Mouse (Mus musculus) embryo, embryonic 10 days (tissue): ENCODE results near the gene Nln.

ENCODE experiments used
- DNase-seq: peaks from one replicate; pipeline ENCODE4 v3.0.0-alpha.2; 2015; ENCODE audit warnings: low spot score

Gene Nln

DNA sequence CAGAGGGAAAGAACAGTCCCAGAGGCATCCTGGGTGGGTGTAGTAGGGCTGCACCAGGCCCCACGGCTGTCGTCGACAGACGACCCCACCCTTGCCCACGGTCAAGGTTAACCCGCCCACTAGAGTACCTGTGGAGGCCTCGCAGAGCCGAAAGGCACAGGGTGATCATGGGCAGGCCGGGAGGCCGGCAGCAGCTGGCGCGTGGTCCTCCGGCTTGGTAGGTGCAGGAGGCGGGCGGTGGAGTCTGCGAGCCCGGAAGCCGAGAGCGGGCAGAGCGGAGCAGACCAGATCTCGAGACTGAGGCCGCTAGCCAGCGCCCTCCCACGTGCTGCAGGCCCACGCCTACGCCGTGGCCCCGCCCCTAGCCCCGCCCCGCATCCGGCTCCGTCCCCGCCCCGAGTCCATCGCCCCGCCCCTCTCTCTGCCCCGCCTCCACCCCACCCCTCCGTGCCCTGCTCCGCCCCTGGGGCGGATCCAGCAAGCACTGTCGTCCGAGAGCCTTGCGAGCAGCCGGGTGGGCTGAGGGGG lies at the start of gene Nln, which contains the start of gene Sgtb:
Gene Nln, minus strand, starts transcription at position 327 of the 528 bp plus-strand sequence.
Gene Sgtb, plus strand, starts transcription at position 454 of the 528 bp plus-strand sequence.
- DNase-seq, result peak; percentile 91

DNA sequence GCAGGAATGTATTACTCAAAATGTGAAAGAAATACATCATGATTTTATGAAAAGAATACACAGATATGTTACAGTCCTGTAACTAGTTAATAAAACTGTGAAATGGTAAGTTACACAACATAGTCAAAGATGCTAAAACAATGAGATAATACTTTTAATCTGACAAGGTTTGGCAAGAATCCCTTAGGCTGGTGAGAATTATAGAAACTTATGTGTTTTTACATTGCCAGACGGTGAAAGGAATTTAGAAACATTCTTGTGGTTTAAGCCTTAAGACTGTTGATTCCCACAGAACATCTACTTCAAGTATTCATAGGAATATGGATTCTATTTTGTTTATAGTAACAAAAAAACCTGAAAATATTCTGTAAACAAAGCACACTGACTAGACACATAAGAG lies 46.3 kb upstream of the Nln start:
- DNase-seq, result no peak

GRCm38 (mm10) chr13:104155106-104155505 lies 45.7 kb upstream of the Nln start:
- no peak for DNase-seq

GRCm38 (mm10) chr13:104154180-104154579 lies 44.8 kb upstream of the Nln start:
- no peak for DNase-seq

- no peak for DNase-seq
These were observed 36.2 kb upstream of the Nln start for GRCm38 (mm10) chr13:104145646-104146045.

DNA sequence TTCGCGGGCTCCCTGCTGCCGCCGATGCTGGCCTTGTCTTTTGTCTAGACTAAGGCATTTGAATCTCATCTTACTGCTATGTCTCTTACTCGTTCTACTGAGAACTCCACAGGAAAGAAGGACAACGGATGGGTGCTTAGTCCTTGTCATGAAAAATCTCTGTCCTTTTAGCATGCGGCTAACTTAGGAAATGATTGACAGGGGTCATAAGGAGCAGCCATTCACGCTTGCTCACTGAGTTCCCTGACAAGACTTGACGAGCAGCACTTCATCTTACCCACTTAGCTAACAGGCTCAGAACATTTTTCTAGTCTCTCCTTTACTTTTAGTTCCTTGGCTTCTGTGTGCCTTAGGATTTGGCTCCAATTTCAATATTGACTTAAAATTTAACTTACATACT lies 35.5 kb upstream of the Nln start:
- DNase-seq, result no peak

DNA sequence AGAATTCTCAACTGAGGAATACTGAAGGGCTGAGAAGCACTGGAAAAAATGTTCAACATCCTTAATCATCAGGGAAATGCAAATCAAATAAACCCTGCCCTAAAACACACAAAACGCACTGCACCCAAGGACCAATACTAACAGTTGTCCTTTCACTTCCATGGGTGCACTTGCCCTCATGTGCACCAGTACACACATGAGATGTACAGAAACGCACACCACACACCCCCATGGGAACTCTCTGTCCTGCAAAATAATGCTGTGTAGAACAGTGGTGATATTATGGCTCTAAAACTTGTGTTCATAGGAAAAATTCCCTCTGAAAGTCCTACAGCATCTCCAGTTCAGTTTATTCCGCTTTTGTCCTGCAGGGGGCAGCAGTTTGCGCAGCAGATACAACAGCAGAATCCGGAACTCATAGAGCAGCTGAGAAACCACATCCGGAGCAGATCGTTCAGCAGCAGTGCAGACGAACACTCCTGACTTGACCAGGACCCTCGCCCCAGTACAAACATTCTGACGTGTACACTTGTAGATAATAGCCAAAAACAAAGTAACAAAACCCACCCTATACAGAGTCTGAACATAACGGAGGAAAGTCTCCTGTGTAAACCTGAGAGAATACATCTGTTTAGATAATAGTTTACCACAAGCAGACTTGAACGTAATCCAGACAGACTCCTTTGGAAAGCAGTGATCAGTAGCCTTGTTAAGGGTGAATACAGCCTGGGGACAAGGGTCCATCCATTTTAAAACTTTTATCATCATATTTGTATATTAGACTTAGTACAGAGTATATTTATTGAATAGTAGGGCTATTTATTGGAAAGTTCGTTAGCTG lies 30.2 kb upstream of the Nln start:
- DNase-seq, result peak; percentile 83

- DNase-seq, result no peak
These were observed 25.2 kb upstream of the Nln start for GRCm38 (mm10) chr13:104134510-104135085.

- no peak for DNase-seq
These were observed 23.1 kb upstream of the Nln start for GRCm38 (mm10) chr13:104132561-104132960.

GRCm38 (mm10) chr13:104123662-104124381 lies 14.4 kb upstream of the Nln start:
- no peak for DNase-seq

DNA sequence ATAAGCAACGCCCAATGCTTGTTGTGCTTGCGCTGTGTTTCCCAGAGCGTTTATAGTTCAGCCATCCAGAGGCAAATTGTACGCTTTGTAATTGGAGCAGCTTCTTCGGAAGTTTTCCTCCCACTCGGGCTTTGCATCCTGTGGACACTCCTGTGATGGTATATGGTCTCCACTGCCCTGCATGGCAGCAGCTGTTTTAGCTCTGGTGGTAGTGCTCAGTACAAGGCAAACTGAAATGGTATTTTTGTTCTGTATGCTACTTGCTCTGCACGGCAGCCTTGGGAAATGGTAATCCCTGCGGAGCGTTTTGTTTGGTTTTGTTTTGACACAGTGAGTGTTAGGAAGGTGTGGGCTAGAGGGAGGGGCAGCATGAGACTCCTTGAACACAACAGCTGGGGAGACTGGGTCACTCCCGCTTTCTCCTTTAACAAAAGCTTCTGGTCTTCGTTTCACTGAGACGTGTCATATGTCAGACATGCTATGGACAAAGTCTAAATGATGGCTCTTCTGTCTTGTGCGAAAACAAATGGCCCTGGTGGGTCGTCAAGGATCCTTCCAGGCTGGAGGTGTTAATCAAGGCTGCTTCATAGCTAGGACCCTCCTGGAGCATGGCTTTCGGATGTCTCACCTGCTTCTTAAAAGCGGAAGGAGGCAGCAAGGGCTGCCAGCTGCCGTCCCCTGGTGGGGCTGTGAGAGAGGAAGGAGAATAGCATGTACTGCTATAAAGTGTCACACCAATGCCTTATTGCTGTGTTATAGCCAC lies 12.8 kb upstream of the Nln start:
- no peak for DNase-seq

- DNase-seq, result no peak
These were observed 5.4 kb upstream of the Nln start for GRCm38 (mm10) chr13:104114827-104115226.

GRCm38 (mm10) chr13:104113782-104114181 lies 4.4 kb upstream of the Nln start:
- no peak for DNase-seq

GRCm38 (mm10) chr13:104112266-104112900 lies 3.0 kb upstream of the Nln start:
- no peak for DNase-seq

DNA sequence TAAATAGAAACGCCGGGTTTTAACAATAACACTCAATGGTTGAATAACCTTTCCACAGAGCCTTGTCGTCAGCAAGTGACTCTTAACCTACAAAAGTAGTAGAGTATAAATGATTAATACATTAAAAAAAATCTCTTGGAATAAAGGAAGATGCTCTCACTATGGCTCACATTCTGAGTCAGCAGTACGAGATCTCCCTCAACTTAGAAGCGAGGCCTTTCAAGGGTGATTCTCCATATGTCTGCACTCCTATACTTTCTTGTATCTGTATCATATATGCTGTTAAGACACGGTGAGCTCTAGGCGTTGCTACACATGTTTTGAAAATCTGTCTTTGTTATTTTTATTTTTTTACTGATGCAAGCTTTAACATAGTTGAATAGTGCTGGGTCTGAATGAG lies 1.1 kb upstream of the Nln start:
- DNase-seq, result no peak

- peak; percentile 58 for DNase-seq
These were observed 555 bp upstream of the Nln start for GRCm38 (mm10) chr13:104109816-104110521.

- DNase-seq, result peak; percentile 25
These were observed 645 bp downstream of the Nln start for GRCm38 (mm10) chr13:104108651-104109287.

DNA sequence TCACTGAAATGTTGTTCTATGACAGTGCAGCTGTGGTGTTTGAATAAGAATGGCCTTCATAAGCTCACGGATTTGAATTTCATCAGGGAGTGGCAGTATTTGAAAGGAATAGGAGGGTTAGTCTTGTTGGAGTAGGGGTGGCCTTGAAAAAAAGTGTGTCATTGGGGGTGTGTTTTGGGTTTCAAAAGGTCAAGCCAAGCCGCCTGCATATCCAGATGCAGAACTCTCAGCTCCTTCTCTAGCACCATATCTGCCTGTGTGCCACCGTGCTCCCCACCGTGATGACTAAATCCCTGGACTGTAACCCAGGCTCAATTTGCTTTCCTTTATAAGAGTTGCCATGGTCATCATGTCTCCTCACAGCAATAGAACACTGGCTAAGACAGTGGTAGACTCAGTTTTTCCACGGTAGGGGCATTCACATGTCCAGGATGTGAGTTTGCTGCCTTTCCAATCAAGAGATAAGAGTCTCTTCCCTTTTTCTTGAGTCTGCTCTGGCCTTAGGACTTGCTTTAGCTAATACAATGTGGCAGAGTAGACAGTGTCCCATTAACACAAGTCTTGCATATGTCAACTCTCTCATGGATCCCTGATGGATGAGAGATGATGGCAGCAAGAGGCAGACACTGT lies 7.7 kb downstream of the Nln start:
- no peak for DNase-seq

GRCm38 (mm10) chr13:104100416-104100815 lies 9.0 kb downstream of the Nln start:
- DNase-seq, result no peak

- no peak for DNase-seq
These were observed 12.2 kb downstream of the Nln start for GRCm38 (mm10) chr13:104097190-104097589.
